Mouse (Mus musculus) small intestine, adult 2 months (tissue): ENCODE data around the gene Acsl4.

Experiments
- CTCF ChIP-seq: fragments of 200-500 bp; IDR thresholded peaks from 2 replicates; pipeline ENCODE4 v1.5.1; 2012; ENCODE audit warnings: low read depth, mild to moderate bottlenecking, control low read depth, inconsistent platforms, low read length, moderate library complexity, mixed read lengths; ENCODE audit not compliant: insufficient replicate concordance, insufficient read length; ENCODE audit errors: extremely low read depth
- POLR2A ChIP-seq: fragments of 200-500 bp; IDR thresholded peaks from 2 replicates; pipeline ENCODE4 v1.6.1; 2012; ENCODE audit warnings: low read depth, mild to moderate bottlenecking, control low read depth, inconsistent platforms, low read length, moderate library complexity

- TF ChIP-seq CTCF = no peak
- TF ChIP-seq POLR2A = no peak
Observed at GRCm38 (mm10) chrX:142325760-142326159, 64.6 kb downstream of the Acsl4 start.
